In genomic region chr11:121451753-121452635, GRCm38 (mm10) we compare ENCODE assay signal across 8 mouse cellular contexts. TPM values are rescaled to one million over a fixed set of nuclear protein-coding genes. Genes with fewer than 3 reads are reported as not detected.
DNase-seq lines count a peak whose midpoint lies in the region; ATAC-seq and TF ChIP-seq lines count a peak whose summit lies in the region.

Gene Tbcd (plus strand): TSS chr11:121451949.

- peak within 1 kb of the TSS; percentile 63 for H3K27ac ChIP-seq in heart, embryonic 11.5 days (ENCODE audit: low read depth, low read length)
- peak within 1 kb of the TSS; percentile 60; the same call in 1 of the 2 replicates for H3K27ac ChIP-seq in kidney, embryonic 16.5 days (ENCODE audit: low read length)
- 0 out of 2 replicates have a peak within 1 kb of the TSS, but pooled peaks have one; percentile 5 for H3K27ac ChIP-seq in liver, adult 2 months (replicated peaks; ENCODE audit: insufficient read depth, low read depth, low read length)

- H3K4me2 ChIP-seq in heart, embryonic 11.5 days, result peak within 1 kb of the TSS; percentile 78
- H3K4me2 ChIP-seq in kidney, embryonic 16.5 days (replicated peaks; ENCODE audit: low read depth, low read length), result peak within 1 kb of the TSS; percentile 83
- peak within 1 kb of the TSS; percentile 84 for H3K4me2 ChIP-seq in myocyte (ENCODE audit: low read depth)

- H3K79me2 ChIP-seq in C2C12 (ENCODE audit: control insufficient read depth, insufficient read depth) (peaks cover 27% of the 10 kb centered on the region), myocyte (ENCODE audit: control insufficient read depth, insufficient read depth) (peaks cover 18% of the 10 kb centered on the region)
- H3K79me2 ChIP-seq in liver, adult 2 months (ENCODE audit: control insufficient read depth, insufficient read depth, low read length), result no peaks in the 10 kb centered on the region

- TF ChIP-seq POLR2A in brain, embryonic 14.5 days (IDR thresholded peaks at IDR 0.05; ENCODE audit: borderline replicate concordance, extremely low read depth, insufficient read depth, insufficient read length, poor library complexity, severe bottlenecking), result no peak
- TF ChIP-seq POLR2A in liver, adult 2 months (IDR thresholded peaks at IDR 0.05; ENCODE audit: extremely low read depth, insufficient read depth, low read length), result no peak
- peak; percentile 68 for TF ChIP-seq POLR2A in myocyte (IDR thresholded peaks at IDR 0.05; ENCODE audit: insufficient read length, low read depth)

- H3K9ac ChIP-seq in heart, embryonic 11.5 days (ENCODE audit: low read depth, low read length), result peak within 1 kb of the TSS; percentile 78
- peak within 1 kb of the TSS; percentile 77 for H3K9ac ChIP-seq in kidney, embryonic 16.5 days (replicated peaks; ENCODE audit: low read length)
- H3K9ac ChIP-seq in liver, adult 2 months (ENCODE audit: low read depth, low read length), result peak within 1 kb of the TSS; percentile 69

- DNase-seq in brain, embryonic 14.5 days (ENCODE audit: low read depth), result peak; percentile 98
- DNase-seq in liver, adult 2 months (ENCODE audit: extremely low read depth, low read depth, low spot score), result peak; percentile 82
- DNase-seq in splenic B cell, adult 2 months (ENCODE audit: low read depth, low spot score), result peak; percentile 91

- H3K9me3 ChIP-seq in erythroblast, embryonic 14.5 days (ENCODE audit: control insufficient read depth, low read length), result peaks cover 2% of the 10 kb centered on the region; the same call in 1 of the 2 replicates
- H3K9me3 ChIP-seq in heart, embryonic 11.5 days (replicated peaks; ENCODE audit: control insufficient read depth, low read length), result no peaks in the 10 kb centered on the region
- no peaks in the 10 kb centered on the region for H3K9me3 ChIP-seq in kidney, embryonic 16.5 days (ENCODE audit: low read length)

- H3K4me3 ChIP-seq in C2C12 (ENCODE audit: insufficient read depth, poor library complexity, severe bottlenecking) (peak within 1 kb of the TSS; percentile 97), myocyte (peak within 1 kb of the TSS; percentile 84)
- peak within 1 kb of the TSS; percentile 93 for H3K4me3 ChIP-seq in erythroblast, embryonic 14.5 days (replicated peaks)
- peak within 1 kb of the TSS; percentile 73 for H3K4me3 ChIP-seq in heart, embryonic 11.5 days (ENCODE audit: low read depth, low read length)
- peak within 1 kb of the TSS; percentile 82 for H3K4me3 ChIP-seq in kidney, embryonic 16.5 days (ENCODE audit: low read length)
- H3K4me3 ChIP-seq in liver, adult 2 months (ENCODE audit: insufficient read depth, low read depth, low read length), result peak within 1 kb of the TSS; percentile 84

- H3K4me1 ChIP-seq in erythroblast, embryonic 14.5 days (ENCODE audit: control insufficient read depth), result peaks cover 62% of the 10 kb centered on the region
- H3K4me1 ChIP-seq in heart, embryonic 11.5 days (ENCODE audit: control insufficient read depth, insufficient read depth, low read length), result peaks cover 5% of the 10 kb centered on the region; the same call in 1 of the 2 replicates
- peaks cover 6% of the 10 kb centered on the region; the same call in 1 of the 2 replicates for H3K4me1 ChIP-seq in kidney, embryonic 16.5 days (ENCODE audit: insufficient read depth, low read length)
- H3K4me1 ChIP-seq in liver, adult 2 months (ENCODE audit: control insufficient read depth, insufficient read depth, low read length), result peaks cover 3% of the 10 kb centered on the region

- H3ac ChIP-seq in C2C12 (ENCODE audit: control insufficient read depth, insufficient read length, low read depth), result peak within 1 kb of the TSS; percentile 78
- H3ac ChIP-seq in myocyte (ENCODE audit: control insufficient read depth, insufficient read length), result peak within 1 kb of the TSS; percentile 52

- no peak for TF ChIP-seq CTCF in C2C12 (IDR thresholded peaks at IDR 0.05; ENCODE audit: control insufficient read depth, insufficient read depth, insufficient read length)
- 0 out of 2 replicates have a peak, but pooled peaks have one; percentile 13 for TF ChIP-seq CTCF in brain, embryonic 14.5 days (IDR thresholded peaks at IDR 0.05; ENCODE audit: borderline replicate concordance, extremely low read depth, insufficient read depth, insufficient read length)
- TF ChIP-seq CTCF in liver, adult 2 months (IDR thresholded peaks at IDR 0.05; ENCODE audit: low read depth, low read length), result no peak

- H3K27me3 ChIP-seq in C2C12 (ENCODE audit: control insufficient read depth, insufficient read depth, insufficient read length), result no peaks in the 10 kb centered on the region
- H3K27me3 ChIP-seq in erythroblast, embryonic 14.5 days (ENCODE audit: control insufficient read depth), result peaks cover 7% of the 10 kb centered on the region; the same call in 1 of the 2 replicates
- H3K27me3 ChIP-seq in heart, embryonic 11.5 days (ENCODE audit: control insufficient read depth, insufficient read depth, low read length), result no peaks in the 10 kb centered on the region
- H3K27me3 ChIP-seq in kidney, embryonic 16.5 days (ENCODE audit: insufficient read depth, low read length), result no peaks in the 10 kb centered on the region
- H3K27me3 ChIP-seq in liver, adult 2 months (ENCODE audit: control insufficient read depth, insufficient read depth, low read length), result no peaks in the 10 kb centered on the region
- H3K27me3 ChIP-seq in myocyte (ENCODE audit: control insufficient read depth, insufficient read depth, insufficient read length), result no peaks in the 10 kb centered on the region
- no peaks in the 10 kb centered on the region for H3K27me3 ChIP-seq in splenic B cell, adult 2 months (ENCODE audit: control insufficient read depth, insufficient read depth, low read length, poor library complexity, severe bottlenecking)

- H3K79me3 ChIP-seq in C2C12 (ENCODE audit: low read depth), result peaks cover 9% of the 10 kb centered on the region

- peaks cover 32% of the 10 kb centered on the region for H3K36me3 ChIP-seq in C2C12 (ENCODE audit: control insufficient read depth, insufficient read depth)
- peaks cover 96% of the 10 kb centered on the region for H3K36me3 ChIP-seq in erythroblast, embryonic 14.5 days (ENCODE audit: control insufficient read depth)
- H3K36me3 ChIP-seq in heart, embryonic 11.5 days (ENCODE audit: control insufficient read depth, insufficient read depth, low read length), result no peaks in the 10 kb centered on the region
- peaks cover 7% of the 10 kb centered on the region; the same call in 1 of the 2 replicates for H3K36me3 ChIP-seq in kidney, embryonic 16.5 days (ENCODE audit: insufficient read depth, low read length)
- peaks cover 2% of the 10 kb centered on the region; the same call in 1 of the 2 replicates for H3K36me3 ChIP-seq in liver, adult 2 months (ENCODE audit: control insufficient read depth, insufficient read depth, low read length)
- H3K36me3 ChIP-seq in myocyte (ENCODE audit: control insufficient read depth, insufficient read depth), result peaks cover 7% of the 10 kb centered on the region
- 0 out of 2 replicates have a peak, but pooled peaks cover 4% of the 10 kb centered on the region for H3K36me3 ChIP-seq in splenic B cell, adult 2 months (ENCODE audit: control insufficient read depth, insufficient read depth, low read length, poor library complexity, severe bottlenecking)

- under 1% methylated on average over 58 of the region's 58 CpGs for WGBS in heart, embryonic 11.5 days (ENCODE audit: insufficient replicate concordance)
- under 1% methylated on average over 58 of the region's 58 CpGs for WGBS in kidney, embryonic 16.5 days
- under 1% methylated on average over 58 of the region's 58 CpGs for WGBS in liver, adult 2 months

- peak; percentile 92 for ATAC-seq in heart, embryonic 11.5 days (replicated peaks; ENCODE audit: insufficient number of reproducible peaks, low FRiP score, low TSS enrichment)
- peak; percentile 96 for ATAC-seq in kidney, embryonic 16.5 days (ENCODE audit: low FRiP score, low TSS enrichment)

TF ChIP-seq in C2C12, 6 proteins besides CTCF, POLR2A, EP300 and RAD21:
- TF ChIP-seq MAX (IDR thresholded peaks at IDR 0.05), result peak; percentile 86
- no peak for TF ChIP-seq MYOG (IDR thresholded peaks at IDR 0.05; ENCODE audit: control insufficient read depth, extremely low read depth, insufficient read length)
- TF ChIP-seq MYOD1 (IDR thresholded peaks at IDR 0.05; ENCODE audit: control insufficient read depth, insufficient read length, low read depth), result no peak

TF ChIP-seq in myocyte, 11 proteins besides CTCF, POLR2A, EP300 and RAD21:
- TF ChIP-seq TCF3 (IDR thresholded peaks at IDR 0.05; ENCODE audit: insufficient read length, low read depth) (no peak), SRF (IDR thresholded peaks at IDR 0.05; ENCODE audit: control insufficient read depth, insufficient read length, low read depth) (peak; percentile 25), POLR2AphosphoS2 (IDR thresholded peaks at IDR 0.05; ENCODE audit: insufficient read length, low read depth) (peak; percentile 70), REST (IDR thresholded peaks at IDR 0.05; ENCODE audit: insufficient read depth, insufficient read length) (no peak), MYOD1 (IDR thresholded peaks at IDR 0.05; ENCODE audit: control insufficient read depth in 1 of 3, insufficient read length in 2 of 3, low read depth in 2 of 3) (no peak), TCF12 (IDR thresholded peaks at IDR 0.05; ENCODE audit: insufficient read depth, poor library complexity, severe bottlenecking) (no peak), E2F4 (IDR thresholded peaks at IDR 0.05; ENCODE audit: insufficient read depth) (no peak), MAX (IDR thresholded peaks at IDR 0.05; ENCODE audit: low read depth) (no peak), USF1 (IDR thresholded peaks at IDR 0.05; ENCODE audit: low read depth) (no peak), MYOG (IDR thresholded peaks at IDR 0.05; ENCODE audit: control insufficient read depth in 1 of 3, insufficient read depth in 1 of 3, insufficient read length in 2 of 3, low read depth in 2 of 3) (no peak), CEBPB (IDR thresholded peaks at IDR 0.05; ENCODE audit: insufficient read depth, poor library complexity, severe bottlenecking) (no peak)

RNA-seq across cellular contexts. Expression of gene Tbcd, which starts in this region (rescaled TPM):
- polyA plus RNA-seq in C2C12 (2012; fragmentation: generic; extraction: Trizol) (69.2 TPM), myocyte (2012; fragmentation: generic; extraction: Trizol) (111 TPM)
- 80.9 and 84.6 TPM in 2 replicates for polyA plus RNA-seq in brain, embryonic 14.5 days (2012; rRNA removed)
- polyA plus RNA-seq in erythroblast, embryonic 14.5 days (2012), result 0.42 and 0.45 TPM in 2 replicates
- 16.5 and 22.3 TPM in 2 replicates for polyA plus RNA-seq in heart, embryonic 11.5 days (2014; fragmentation: Nextera tagmentation; extraction: Ambion mirVana)
- 40.6 and 40.8 TPM in 2 replicates for polyA plus RNA-seq in kidney, embryonic 16.5 days (2015; fragmentation: Nextera tagmentation; extraction: Ambion mirVana)
- 23.5 and 27.6 TPM in 2 replicates for total RNA-seq in liver, adult 2 months (2014; rRNA removed)
- polyA plus RNA-seq in liver, adult 2 months (2012; rRNA removed), result 31.8 and 33.4 TPM in 2 replicates

Comparison
In these comparisons a context has a peak if more than half of its experiments do, and no peak if none do; other contexts are left out.
1. Peak in every context shown above with its lines: DNase-seq, ATAC-seq, H3K4me3 ChIP-seq and H3K27ac ChIP-seq.
2. RNA of gene Tbcd (polyA plus RNA-seq): 111 TPM in myocyte (single experiment), 80.9 to 84.6 TPM in brain, embryonic 14.5 days, 69.2 TPM in C2C12 (single experiment), 40.6 to 40.8 TPM in kidney, embryonic 16.5 days, 31.8 to 33.4 TPM in liver, adult 2 months and 16.5 to 22.3 TPM in heart, embryonic 11.5 days; 0.42 to 0.45 TPM in erythroblast, embryonic 14.5 days; every median in the first group is over 10 times any median in the second.
3. H3K27ac ChIP-seq: peak in every context shown above with its lines; median percentile 63 in heart, embryonic 11.5 days; 60 in kidney, embryonic 16.5 days; 5 in liver, adult 2 months.